Mouse (Mus musculus) c-Kit-negative CD71-positive TER-119-positive erythroid progenitor cells, embryonic 14.5 days (primary cell): ENCODE measurements around the gene Lipc.
"Not testable (repeated sequence)": the region's sequence is repeated elsewhere in the genome, so short reads cannot be mapped to it uniquely, and the experiment has no call there.

ENCODE experiments used
- DNase-seq: peaks from one replicate; pipeline ENCODE4 v3.0.0-alpha.2; 2013; ENCODE audit warnings: low read depth, low spot score

Gene Lipc

DNA sequence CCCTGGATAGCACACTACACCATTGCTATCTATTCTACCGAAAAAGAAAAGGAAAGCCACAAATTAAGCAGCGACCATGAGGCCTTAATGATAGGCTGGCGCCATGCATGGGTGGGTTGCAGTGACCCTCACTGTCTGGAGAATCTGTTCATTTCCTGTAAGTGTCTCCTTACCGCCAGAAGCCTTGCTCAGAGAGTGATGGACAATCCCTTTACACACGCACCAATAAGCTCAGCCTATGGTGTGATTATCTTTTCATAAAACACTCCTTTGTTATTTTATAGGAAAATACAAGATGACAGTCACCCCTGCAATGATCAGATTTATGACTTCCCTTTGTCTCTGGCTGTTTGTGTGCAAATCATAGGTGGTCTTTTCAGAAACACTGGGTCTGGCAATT is 92.8 kb downstream of the Lipc start:
- no peak for DNase-seq

GRCm38 (mm10) chr9:70855868-70856267 is 96.2 kb downstream of the Lipc start:
- DNase-seq, result no peak

GRCm38 (mm10) chr9:70854950-70855349 is 97.1 kb downstream of the Lipc start:
- no peak for DNase-seq

DNA sequence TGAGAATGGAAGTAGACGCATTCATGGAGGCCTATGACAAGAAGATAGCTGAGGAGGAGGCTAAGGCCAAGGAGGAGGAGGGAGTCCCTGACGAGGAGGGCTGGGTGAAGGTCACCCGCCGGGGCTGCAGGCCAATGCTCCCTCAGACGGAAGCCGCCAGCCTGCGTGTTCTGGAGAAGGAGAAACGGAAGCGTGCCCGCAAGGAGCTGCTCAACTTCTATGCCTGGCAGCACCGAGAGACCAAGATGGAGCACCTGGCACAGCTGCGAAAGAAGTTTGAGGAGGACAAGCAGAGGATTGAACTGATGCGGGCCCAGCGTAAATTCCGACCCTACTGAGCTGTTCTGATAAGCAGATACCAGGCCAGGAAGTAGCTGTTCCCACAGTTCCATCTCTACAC is 98.9 kb downstream of the Lipc start:
- DNase-seq, result not testable (repeated sequence)

DNA sequence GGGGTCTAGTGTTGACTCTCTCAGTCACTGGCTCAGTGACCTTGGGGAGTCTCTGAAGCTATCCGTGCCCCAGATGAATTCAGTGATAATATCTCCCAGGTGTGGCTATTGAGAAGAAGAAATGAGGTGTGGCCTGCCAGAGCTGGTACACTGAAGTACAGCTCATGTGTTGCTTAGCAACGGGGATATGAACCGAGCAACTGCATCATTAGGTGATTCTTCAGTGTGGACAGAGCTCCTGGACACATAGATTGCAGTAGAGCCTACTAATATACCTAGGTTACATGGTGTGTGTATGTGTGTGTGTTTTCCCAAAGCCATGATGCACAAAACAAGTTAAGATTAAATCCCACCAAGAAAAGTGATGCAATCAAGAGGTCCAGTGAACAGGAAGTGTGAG is 100.5 kb downstream of the Lipc start:
- DNase-seq, result no peak

GRCm38 (mm10) chr9:70848135-70848770 is 103.8 kb downstream of the Lipc start:
- no peak for DNase-seq

DNA sequence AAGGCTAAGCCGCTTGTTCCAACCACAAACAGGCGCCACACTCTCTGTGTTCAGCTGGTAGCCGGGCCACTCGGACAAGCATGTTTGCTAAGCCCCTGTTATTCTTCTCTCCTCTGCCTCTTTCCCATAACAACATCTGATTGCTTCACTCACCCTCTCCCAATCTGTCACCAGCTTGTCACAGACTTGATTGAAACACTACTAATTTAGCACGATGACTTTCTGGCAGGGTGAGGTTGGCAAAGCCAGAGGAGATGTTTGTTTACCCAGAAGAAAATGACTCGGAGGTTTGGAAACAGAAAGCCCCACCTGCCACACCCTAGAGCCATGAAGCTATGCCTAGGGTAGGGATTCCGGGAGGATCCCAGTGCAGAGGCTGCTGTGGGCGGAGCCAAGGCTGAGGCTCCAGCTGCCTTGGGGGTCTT is 104.4 kb downstream of the Lipc start:
- DNase-seq, result peak; percentile 68

DNA sequence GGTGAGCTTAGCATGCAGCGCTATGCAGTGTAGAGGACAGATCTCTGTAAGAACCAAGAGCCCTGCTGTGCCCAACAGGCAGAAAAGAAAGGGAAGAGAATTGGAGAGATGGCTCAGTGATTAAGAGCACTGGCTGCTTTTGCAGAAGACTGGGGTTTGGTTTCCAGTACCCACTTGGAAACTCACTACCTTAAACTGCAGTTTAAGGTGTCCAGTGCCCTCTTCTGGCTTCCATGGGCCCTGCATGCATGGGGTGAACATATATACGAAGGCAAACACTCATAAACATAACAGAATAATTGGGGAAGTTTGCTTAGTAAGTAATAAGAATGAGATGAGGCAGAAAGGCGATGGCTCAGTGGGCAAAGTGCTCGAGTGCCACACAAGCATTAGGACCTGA is 108.8 kb downstream of the Lipc start:
- DNase-seq, result no peak

- no peak for DNase-seq
Observed at GRCm38 (mm10) chr9:70842300-70842941, 109.6 kb downstream of the Lipc start.

- no peak for DNase-seq
Observed at GRCm38 (mm10) chr9:70841426-70842215, 110.4 kb downstream of the Lipc start.

DNA sequence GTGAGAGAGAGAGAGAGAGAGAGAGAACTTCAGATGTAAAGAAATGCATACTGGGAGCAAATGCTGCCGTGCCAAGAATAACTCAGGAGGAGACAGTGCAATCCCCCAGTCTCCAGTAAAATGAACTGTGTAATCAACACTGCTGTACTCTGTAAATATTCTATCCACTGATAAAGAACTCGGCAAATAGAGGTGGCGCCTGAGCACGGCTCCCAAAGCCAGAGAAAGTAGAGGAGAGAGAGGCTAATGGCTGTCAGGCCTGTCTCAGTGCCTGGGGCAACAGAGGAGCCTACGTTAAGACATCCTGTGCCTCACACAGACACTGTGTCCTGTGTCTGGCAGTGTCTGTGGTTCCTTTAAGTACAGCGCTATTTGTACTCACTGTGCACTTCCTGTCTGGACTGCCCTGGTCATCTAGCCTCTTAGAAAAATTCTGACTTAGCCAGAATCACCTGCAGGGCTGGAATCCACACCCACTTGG is 111.1 kb downstream of the Lipc start:
- DNase-seq, result no peak

DNA sequence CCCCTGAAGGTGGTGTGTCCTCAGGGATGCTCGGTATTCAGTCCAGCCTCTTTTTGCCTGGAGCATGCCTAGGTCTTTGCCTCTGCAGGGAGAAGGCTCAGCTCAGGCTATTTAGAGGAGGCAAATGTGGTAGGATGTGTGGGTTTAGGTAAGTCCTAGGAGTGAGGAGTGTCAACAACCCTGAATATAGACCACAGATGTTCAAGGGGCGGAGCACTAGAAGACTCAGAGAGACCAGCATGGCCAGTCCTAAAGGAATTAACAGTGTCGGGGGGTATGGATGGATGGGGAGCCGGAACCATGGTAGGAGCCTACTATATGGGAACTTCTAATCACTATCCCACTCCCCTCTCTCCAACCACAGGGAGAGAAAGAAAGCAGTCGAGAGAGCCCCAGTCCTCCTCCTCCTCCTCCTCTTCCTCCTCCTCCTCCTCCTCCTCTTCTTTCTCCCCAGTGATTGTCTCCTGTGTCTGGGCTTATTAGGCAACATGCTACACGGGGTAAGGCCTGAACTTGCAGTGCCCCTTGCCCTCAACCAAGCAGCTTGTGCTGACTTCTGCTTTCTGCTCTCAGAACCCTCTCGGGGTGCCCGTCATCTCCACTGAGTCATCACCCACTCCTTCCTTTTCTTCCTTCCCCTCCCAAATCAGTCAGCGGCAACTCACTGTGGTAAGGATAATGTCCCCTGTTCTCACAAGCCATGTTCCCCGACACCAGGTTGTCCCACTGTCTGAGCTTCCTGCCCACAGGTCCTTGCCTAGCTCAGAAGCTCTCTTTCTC is 113.7 kb downstream of the Lipc start:
- no peak for DNase-seq

DNA sequence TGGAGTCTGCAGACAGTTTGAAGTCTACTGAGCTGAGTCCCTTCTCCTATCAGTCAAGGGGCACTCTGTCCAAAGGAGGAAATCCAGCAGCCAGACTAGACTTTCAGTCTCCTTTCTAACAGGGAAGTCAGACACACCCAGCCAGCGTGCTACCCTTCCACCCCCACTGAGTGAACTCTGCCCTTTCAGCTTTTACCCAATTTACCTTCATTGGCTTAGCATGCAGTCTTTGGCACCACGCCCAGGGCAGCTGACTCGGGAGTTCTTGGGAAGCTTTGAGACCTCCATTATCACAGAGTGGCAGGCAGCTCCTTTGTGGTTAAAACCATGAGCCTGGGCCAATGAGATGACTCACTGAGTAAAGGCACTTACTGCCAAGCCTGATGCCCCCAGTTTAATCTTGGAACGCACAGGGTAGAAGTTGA is 117.3 kb downstream of the Lipc start:
- peak; percentile 97 for DNase-seq

GRCm38 (mm10) chr9:70834217-70834616 is 117.8 kb downstream of the Lipc start:
- no peak for DNase-seq

- DNase-seq, result no peak
Observed at GRCm38 (mm10) chr9:70833111-70833908, 118.7 kb downstream of the Lipc start.

- no peak for DNase-seq
Observed at GRCm38 (mm10) chr9:70832231-70832630, 119.8 kb downstream of the Lipc start.

- DNase-seq, result no peak
Observed at GRCm38 (mm10) chr9:70830844-70831529, 121.0 kb downstream of the Lipc start.

- DNase-seq, result no peak
Observed at GRCm38 (mm10) chr9:70829784-70830488, 122.1 kb downstream of the Lipc start.

GRCm38 (mm10) chr9:70827911-70828310 is 124.1 kb downstream of the Lipc start:
- DNase-seq, result no peak

DNA sequence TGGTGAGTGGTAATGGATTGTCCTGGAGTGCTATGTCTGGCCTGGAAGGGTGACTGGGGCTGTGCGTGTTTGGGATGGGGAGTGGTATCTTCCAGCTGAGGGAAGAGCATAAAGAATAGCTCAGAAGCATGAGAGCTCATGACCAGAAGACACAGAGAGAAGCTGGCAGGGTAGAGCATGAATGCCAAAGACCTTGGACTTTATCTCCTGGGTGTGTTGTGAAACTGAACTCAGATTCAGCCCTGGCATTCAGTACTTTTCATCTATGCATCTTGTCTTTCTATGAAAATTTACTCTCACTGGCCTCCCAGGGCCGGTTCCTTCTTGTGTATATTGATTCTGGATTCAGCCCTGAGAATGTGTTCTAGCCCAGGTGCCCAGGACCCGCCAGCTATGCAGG is 127.9 kb downstream of the Lipc start:
- DNase-seq, result no peak
